Mouse (Mus musculus) embryonic facial prominence, embryonic 11.5 days (tissue): ENCODE results near the gene Gm9903. TPM values are rescaled to one million over a fixed set of nuclear protein-coding genes. Genes with fewer than 3 reads are reported as not detected.

Experiments used
- ATAC-seq: fragments of 200-750 bp; cut with Nextera tagmentation; replicated peaks from 2 replicates; pipeline ENCODE4 v1.8.0; 2017; ENCODE audit warnings: low read depth; ENCODE audit not compliant: insufficient number of reproducible peaks, low FRiP score, low TSS enrichment
- DNase-seq: peaks from one replicate; pipeline ENCODE4 v3.0.0-alpha.2; 2015; ENCODE audit warnings: low spot score
- H3K27ac ChIP-seq: fragments of 300-500 bp; sonication (generic); replicated peaks from 2 replicates; pipeline ENCODE4 v1.5.1; 2014; ENCODE audit warnings: mild to moderate bottlenecking, low read depth, low read length, control low read depth
- H3K27me3 ChIP-seq: fragments of 300-500 bp; sonication (generic); 2 replicates; pipeline ENCODE4 v1.6.1; 2014; ENCODE audit warnings: mild to moderate bottlenecking, low read length, moderate library complexity, mixed read lengths; ENCODE audit not compliant: control insufficient read depth, insufficient read depth
- H3K36me3 ChIP-seq: fragments of 300-500 bp; sonication (generic); replicated peaks from 2 replicates; pipeline ENCODE4 v1.6.1; 2014; ENCODE audit warnings: low read depth, mild to moderate bottlenecking, low read length, moderate library complexity, mixed read lengths; ENCODE audit not compliant: control insufficient read depth, insufficient read depth
- H3K4me1 ChIP-seq: fragments of 300-500 bp; sonication (generic); 2 replicates; pipeline ENCODE4 v1.6.1; 2014; ENCODE audit warnings: low read length, mixed read lengths; ENCODE audit not compliant: control insufficient read depth, insufficient read depth
- H3K4me2 ChIP-seq: fragments of 300-500 bp; sonication (generic); 2 replicates; pipeline ENCODE4 v1.6.1; 2014; ENCODE audit warnings: low read depth, mild to moderate bottlenecking, control low read depth, low read length, moderate library complexity
- H3K4me3 ChIP-seq: fragments of 300-500 bp; sonication (generic); 2 replicates; pipeline ENCODE4 v1.5.1; 2014; ENCODE audit warnings: low read depth, low read length, control low read depth
- H3K9ac ChIP-seq: fragments of 300-500 bp; sonication (generic); replicated peaks from 2 replicates; pipeline ENCODE4 v1.6.1; 2014; ENCODE audit warnings: mild to moderate bottlenecking, control low read depth, low read length
- H3K9me3 ChIP-seq: fragments of 300-500 bp; sonication (generic); replicated peaks from 2 replicates; pipeline ENCODE4 v1.6.1; 2016; ENCODE audit warnings: mild to moderate bottlenecking, low read length, inconsistent platforms, mixed read lengths; ENCODE audit not compliant: control insufficient read depth
- WGBS: fragments of 180-500 bp; shearing (Covaris S2); extraction: QIAGEN DNeasy Blood & Tissue Kit; methylation state at CpG from one replicate; pipeline ENCODE4 v1.1.7; 2014; 5-methylcytosine and 5-hydroxymethylcytosine counted together
- polyA plus RNA-seq: library from polyadenylated mRNA; unstranded; fragments of >200 nt; fragmentation: Nextera tagmentation; extraction: Ambion mirVana; gene quantifications from 2 replicates; pipeline ENCODE4 v1.2.1, GENCODE M21; 2014

Gene Gm9903
- polyA plus RNA-seq, 1 experiment from 2014 or later: 0.97 TPM

DNA sequence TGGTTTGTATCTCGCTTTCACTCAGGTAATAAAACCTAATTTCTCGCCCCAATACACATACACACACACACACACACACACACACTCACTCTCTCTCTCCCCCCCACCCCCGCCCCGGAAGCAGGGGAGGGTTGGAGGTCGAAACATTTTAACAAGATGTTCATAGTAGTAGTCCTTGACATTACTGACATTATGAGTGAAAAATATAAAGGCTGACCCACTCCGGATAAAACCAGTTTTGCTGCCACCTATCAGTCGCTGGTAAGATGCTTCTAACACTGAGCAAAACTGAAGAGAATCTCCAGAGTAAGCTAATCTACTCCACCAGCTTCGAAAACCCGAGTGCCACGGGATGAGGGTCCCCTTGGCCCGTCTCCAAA, 21.8 kb downstream of the Gm9903 start:
- no peaks in the 10 kb centered on the region for H3K9me3 ChIP-seq
- 1% methylated on average over 11 of the region's 11 CpGs for WGBS
- H3K4me1 ChIP-seq: peaks cover 4% of the 10 kb centered on the region; the same call in 1 of the 2 replicates
- H3K4me3 ChIP-seq: peak overlapping the region; percentile 80
- H3K9ac ChIP-seq: peak overlapping the region; percentile 83
- ATAC-seq: no peak
- no peak for DNase-seq
- H3K27ac ChIP-seq: peak overlapping the region; percentile 91
- H3K36me3 ChIP-seq: peaks cover 2% of the 10 kb centered on the region
- H3K27me3 ChIP-seq: no peaks in the 10 kb centered on the region
- peak overlapping the region; percentile 69 for H3K4me2 ChIP-seq

DNA sequence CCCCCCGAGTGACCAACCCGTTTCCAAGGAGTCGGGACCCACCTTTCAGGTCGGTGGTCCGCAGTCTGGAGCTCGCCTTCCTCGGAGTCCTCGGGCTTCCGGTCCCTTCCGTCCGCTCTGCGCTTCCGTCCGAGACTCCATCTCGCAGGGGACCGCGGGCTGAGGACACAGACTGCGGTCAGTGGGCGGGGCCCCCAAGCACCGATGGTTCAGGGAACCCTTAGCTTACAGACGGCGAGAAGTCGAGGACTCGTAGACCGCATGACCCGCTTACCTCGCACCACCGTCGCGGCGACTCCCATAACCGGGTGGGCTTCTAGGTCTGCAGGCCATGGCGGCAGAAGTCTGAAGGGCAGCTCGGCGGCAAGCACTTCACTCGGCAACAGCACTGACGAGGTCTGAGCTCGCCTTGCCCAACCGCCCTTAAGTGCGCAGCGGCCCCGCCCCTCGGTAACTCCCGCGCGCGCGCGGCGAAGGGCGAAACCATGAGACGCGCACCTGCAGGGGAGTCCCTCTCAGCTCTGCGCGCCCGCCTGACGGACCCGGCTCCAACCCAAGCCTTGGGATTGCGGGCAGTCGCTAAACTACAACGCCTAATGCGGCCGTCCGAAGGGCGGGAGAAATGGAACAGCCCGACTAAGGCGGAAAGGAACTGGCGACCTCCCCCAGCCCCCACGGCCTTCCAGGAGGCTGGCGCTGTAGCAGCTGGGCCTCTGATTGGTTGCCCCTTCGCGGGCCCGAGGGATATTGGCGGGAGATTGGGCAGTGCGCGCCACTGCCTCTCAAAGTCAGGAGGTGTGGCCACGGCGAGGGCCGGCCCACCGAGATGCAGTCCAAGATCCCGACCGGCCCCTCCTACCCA, 22.4 kb downstream of the Gm9903 start, which contains the start of gene Slbp:
Gene Slbp, minus strand, starts transcription at position 654 of the 862 bp plus-strand sequence.
- Histone ChIP-seq H3K36me3 (peaks cover 2% of the 10 kb centered on the region), H3K27me3 (no peaks in the 10 kb centered on the region), H3K4me1 (peaks cover 4% of the 10 kb centered on the region; the same call in 1 of the 2 replicates), H3K9me3 (no peaks in the 10 kb centered on the region), H3K4me2 (peak within 1 kb of the TSS; percentile 69), H3K9ac (peak within 1 kb of the TSS; percentile 83), H3K4me3 (peak within 1 kb of the TSS; percentile 80), H3K27ac (peak within 1 kb of the TSS; percentile 91)
- under 1% methylated on average over 82 of the region's 82 CpGs for WGBS
- DNase-seq (peak; percentile 97), ATAC-seq (peak; percentile 95)

DNA sequence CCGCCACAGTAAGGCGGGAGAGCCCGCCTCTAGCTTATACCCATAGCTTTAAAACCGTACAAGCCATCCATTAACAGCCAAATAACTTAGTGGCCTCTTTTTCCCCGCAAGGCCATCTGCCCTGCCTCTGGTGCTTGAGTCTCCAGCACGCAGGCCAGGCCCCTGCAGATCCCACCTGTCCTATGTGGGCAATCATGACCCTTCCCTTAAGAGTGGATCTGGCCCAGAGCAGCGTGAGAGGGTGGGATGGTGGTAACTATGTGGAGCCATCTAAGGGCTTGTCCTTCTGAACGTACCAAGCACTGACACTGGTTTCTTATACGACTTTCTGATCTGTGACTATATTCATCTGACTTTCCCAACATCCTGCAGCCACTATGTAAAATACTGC, 23.1 kb downstream of the Gm9903 start:
- peaks cover 2% of the 10 kb centered on the region for H3K36me3 ChIP-seq
- WGBS: 4% methylated on average over 9 of the region's 9 CpGs
- H3K9ac ChIP-seq: peak overlapping the region; percentile 46
- H3K4me2 ChIP-seq: peak overlapping the region; percentile 50
- ATAC-seq (peak; percentile 26), DNase-seq (no peak)
- H3K9me3 ChIP-seq: no peaks in the 10 kb centered on the region
- H3K4me1 ChIP-seq: peaks cover 4% of the 10 kb centered on the region; the same call in 1 of the 2 replicates
- H3K4me3 ChIP-seq: peak overlapping the region; percentile 80
- no peaks in the 10 kb centered on the region for H3K27me3 ChIP-seq
- no peak overlapping the region for H3K27ac ChIP-seq

DNA sequence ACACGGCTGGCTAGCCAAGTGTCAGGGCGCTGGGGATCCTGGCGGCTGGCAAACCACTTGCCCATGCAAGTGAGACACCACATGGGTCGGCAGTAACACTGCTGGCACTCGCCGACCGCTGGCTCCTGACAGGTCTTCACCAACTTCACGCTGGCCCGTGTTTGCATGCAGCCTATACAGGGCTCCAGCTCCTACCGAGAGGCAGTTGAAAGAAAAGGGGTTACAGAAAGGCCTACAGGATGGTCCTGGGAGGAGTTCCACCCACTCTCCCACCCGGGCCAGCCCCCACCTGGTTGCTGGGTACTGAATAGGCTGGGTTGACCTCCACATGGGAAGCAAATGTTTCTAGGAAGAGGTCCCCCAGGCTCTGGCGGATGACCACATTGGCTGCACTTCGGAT, 24.7 kb downstream of the Gm9903 start:
- peaks cover 4% of the 10 kb centered on the region; the same call in 1 of the 2 replicates for H3K4me1 ChIP-seq
- H3K27ac ChIP-seq: no peak overlapping the region
- no peaks in the 10 kb centered on the region; the same call in 1 of the 2 replicates for H3K36me3 ChIP-seq
- no peak for ATAC-seq
- no peaks in the 10 kb centered on the region for H3K27me3 ChIP-seq
- no peak for DNase-seq
- no peak overlapping the region for H3K4me2 ChIP-seq
- H3K9ac ChIP-seq: no peak overlapping the region
- no peak overlapping the region for H3K4me3 ChIP-seq
- WGBS: 95% methylated on average over 13 of the region's 13 CpGs
- H3K9me3 ChIP-seq: no peaks in the 10 kb centered on the region

DNA sequence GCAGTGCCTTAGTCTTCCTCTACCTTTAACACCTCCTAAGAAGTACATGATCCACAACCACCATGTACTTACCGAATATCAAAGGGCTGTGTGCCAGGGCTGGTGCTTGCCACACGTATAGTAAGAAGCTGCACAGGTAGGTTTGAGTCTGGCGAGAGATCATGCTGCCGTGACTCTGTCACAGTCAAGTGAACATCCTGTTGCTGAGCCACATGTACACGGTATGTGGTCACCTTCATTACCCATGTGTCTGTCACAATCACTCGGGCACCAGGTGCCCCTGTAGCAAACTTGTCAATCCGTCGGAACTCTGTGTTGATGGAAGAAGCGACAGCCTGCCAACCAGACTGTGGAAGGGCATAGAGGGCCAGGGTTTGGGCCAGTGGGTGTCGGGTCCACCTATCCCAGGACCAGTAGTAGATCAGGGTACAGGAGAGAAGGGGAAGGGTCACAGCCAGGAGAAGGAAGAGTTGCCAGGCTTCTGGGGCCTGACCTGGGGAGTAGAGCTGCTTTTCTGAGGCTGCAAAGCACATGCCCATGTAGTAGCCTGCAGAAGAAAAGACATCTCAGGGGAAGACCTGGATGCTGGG, 25.6 kb downstream of the Gm9903 start:
- no peak for ATAC-seq
- no peaks in the 10 kb centered on the region for H3K27me3 ChIP-seq
- no peak overlapping the region for H3K4me3 ChIP-seq
- H3K9ac ChIP-seq: no peak overlapping the region
- no peak overlapping the region for H3K27ac ChIP-seq
- H3K9me3 ChIP-seq: no peaks in the 10 kb centered on the region
- DNase-seq: no peak
- no peak overlapping the region for H3K4me2 ChIP-seq
- peaks cover 5% of the 10 kb centered on the region; the same call in 1 of the 2 replicates for H3K4me1 ChIP-seq
- H3K36me3 ChIP-seq: no peaks in the 10 kb centered on the region
- 94% methylated on average over 10 of the region's 10 CpGs for WGBS

DNA sequence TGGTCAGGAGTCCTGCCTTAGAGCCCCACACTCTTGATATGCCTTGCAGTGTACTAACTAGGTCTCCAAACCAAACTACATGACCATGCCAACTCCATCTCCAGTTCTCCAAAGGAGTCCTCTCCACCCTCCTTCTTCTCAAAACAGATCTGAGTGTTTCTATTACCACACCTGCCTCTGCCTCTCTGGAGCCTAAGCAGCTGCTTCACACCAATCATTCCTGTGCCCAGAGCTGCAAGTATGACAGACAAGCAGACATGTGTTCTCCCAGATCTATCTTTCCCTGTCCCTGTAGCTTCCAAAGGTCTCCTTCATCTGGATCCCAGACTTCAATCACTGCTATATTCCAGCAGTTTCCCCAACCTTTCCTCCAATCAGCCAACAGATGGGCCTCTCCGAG, 27.0 kb downstream of the Gm9903 start:
- 26% methylated on average over 1 of the region's 1 CpGs for WGBS
- no peaks in the 10 kb centered on the region for H3K9me3 ChIP-seq
- peaks cover 7% of the 10 kb centered on the region for H3K36me3 ChIP-seq
- no peak for DNase-seq
- H3K4me3 ChIP-seq: peak overlapping the region; percentile 82
- no peak overlapping the region for H3K27ac ChIP-seq
- 0 out of 2 replicates have a peak, but pooled peaks cover 2% of the 10 kb centered on the region for H3K4me1 ChIP-seq
- H3K9ac ChIP-seq: peak overlapping the region; percentile 70
- no peaks in the 10 kb centered on the region for H3K27me3 ChIP-seq
- no peak for ATAC-seq
- H3K4me2 ChIP-seq: peak overlapping the region; percentile 83

DNA sequence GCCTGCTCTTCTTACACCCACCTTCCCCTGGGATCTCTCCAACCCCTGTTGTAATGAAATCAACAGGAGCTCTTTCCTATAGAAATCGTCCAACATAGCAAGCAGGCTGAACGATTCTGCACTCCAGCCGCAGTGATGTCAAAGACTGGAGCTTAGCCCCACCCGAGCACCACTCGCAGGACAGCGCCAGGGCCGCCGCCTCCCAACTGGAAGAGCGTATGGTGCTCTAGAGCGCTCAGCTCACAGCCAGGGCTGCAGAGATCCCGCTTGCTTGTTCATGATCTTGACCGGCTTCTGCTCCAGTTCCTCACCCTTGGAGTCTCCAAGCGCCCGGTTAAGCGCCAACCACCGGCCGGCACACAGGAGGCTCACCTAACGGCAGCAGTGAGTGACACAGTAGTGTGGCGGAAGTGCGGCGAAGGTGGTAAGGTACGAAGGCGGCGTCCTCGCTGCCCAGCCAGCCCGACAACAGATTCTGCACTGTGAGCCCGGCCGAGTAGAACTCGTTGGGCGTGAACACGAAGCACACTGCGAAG, 27.6 kb downstream of the Gm9903 start:
- Histone ChIP-seq H3K4me1 (0 out of 2 replicates have a peak, but pooled peaks cover 2% of the 10 kb centered on the region), H3K9me3 (no peaks in the 10 kb centered on the region), H3K36me3 (peaks cover 7% of the 10 kb centered on the region), H3K4me3 (peak overlapping the region; percentile 82), H3K27me3 (no peaks in the 10 kb centered on the region), H3K4me2 (peak overlapping the region; percentile 83), H3K27ac (0 out of 2 replicates have a peak overlapping the region, but pooled peaks have one; percentile 5), H3K9ac (peak overlapping the region; percentile 70)
- WGBS: under 1% methylated on average over 32 of the region's 32 CpGs
- peak; percentile 20 for ATAC-seq
- no peak for DNase-seq
